Mouse (Mus musculus): ENCODE data around the gene Ccdc12. TPM values are rescaled to one million over a fixed set of nuclear protein-coding genes. Genes with fewer than 3 reads are reported as not detected.

The Ccdc12 gene
- polyA plus RNA-seq, 1 experiment from 2014 or later, result 134 TPM

- H3K4me2 ChIP-seq (ENCODE audit: low read depth), result no peak overlapping the region
- 14% methylated on average over 8 of the region's 8 CpGs for WGBS
- 0 out of 2 replicates have a peak, but pooled peaks cover 2% of the 10 kb centered on the region for H3K36me3 ChIP-seq (ENCODE audit: control insufficient read depth, insufficient read depth, low read length)
- H3K9ac ChIP-seq (ENCODE audit: low read length), result no peak overlapping the region
- peaks cover 24% of the 10 kb centered on the region for H3K4me1 ChIP-seq (ENCODE audit: control insufficient read depth, insufficient read depth, low read length)
- H3K9me3 ChIP-seq (ENCODE audit: control insufficient read depth, low read length), result no peaks in the 10 kb centered on the region
- no peak overlapping the region for H3K27ac ChIP-seq (ENCODE audit: low read depth, low read length)
- peaks cover 12% of the 10 kb centered on the region for H3K27me3 ChIP-seq (ENCODE audit: control insufficient read depth, insufficient read depth, low read length)
- H3K4me3 ChIP-seq (ENCODE audit: low read depth, low read length), result no peak overlapping the region
- no peak for ATAC-seq (ENCODE audit: insufficient read depth, low FRiP score, low TSS enrichment)
- peak; percentile 52 for DNase-seq (ENCODE audit: low spot score)
Observed at GRCm38 (mm10) chr9:110729841-110730240, 73.5 kb downstream of the Ccdc12 start.

GRCm38 (mm10) chr9:110731859-110732258 lies 75.6 kb downstream of the Ccdc12 start:
- no peak for DNase-seq (ENCODE audit: low spot score)
- Histone ChIP-seq H3K9me3 (ENCODE audit: control insufficient read depth, low read length) (no peaks in the 10 kb centered on the region), H3K36me3 (ENCODE audit: control insufficient read depth, insufficient read depth, low read length) (0 out of 2 replicates have a peak, but pooled peaks cover 2% of the 10 kb centered on the region), H3K4me1 (ENCODE audit: control insufficient read depth, insufficient read depth, low read length) (peaks cover 25% of the 10 kb centered on the region), H3K27me3 (ENCODE audit: control insufficient read depth, insufficient read depth, low read length) (peaks cover 11% of the 10 kb centered on the region), H3K4me3 (ENCODE audit: low read depth, low read length) (no peak overlapping the region), H3K27ac (ENCODE audit: low read depth, low read length) (no peak overlapping the region), H3K4me2 (ENCODE audit: low read depth) (no peak overlapping the region; the same call in 1 of the 2 replicates), H3K9ac (ENCODE audit: low read length) (no peak overlapping the region)
- ATAC-seq (ENCODE audit: insufficient read depth, low FRiP score, low TSS enrichment), result 0 out of 2 replicates have a peak, but pooled peaks have one; percentile 8
- 72% methylated on average over 4 of the region's 4 CpGs for WGBS

- Histone ChIP-seq H3K4me1 (ENCODE audit: control insufficient read depth, insufficient read depth, low read length) (peaks cover 25% of the 10 kb centered on the region), H3K27me3 (ENCODE audit: control insufficient read depth, insufficient read depth, low read length) (peaks cover 3% of the 10 kb centered on the region), H3K9me3 (ENCODE audit: control insufficient read depth, low read length) (no peaks in the 10 kb centered on the region), H3K9ac (ENCODE audit: low read length) (peak overlapping the region; percentile 53), H3K36me3 (ENCODE audit: control insufficient read depth, insufficient read depth, low read length) (0 out of 2 replicates have a peak, but pooled peaks cover 2% of the 10 kb centered on the region), H3K4me2 (ENCODE audit: low read depth) (peak overlapping the region; percentile 66), H3K27ac (ENCODE audit: low read depth, low read length) (0 out of 2 replicates have a peak overlapping the region, but pooled peaks have one; percentile 27), H3K4me3 (ENCODE audit: low read depth, low read length) (peak overlapping the region; percentile 26)
- under 1% methylated on average over 26 of the region's 26 CpGs for WGBS
- DNase-seq (ENCODE audit: low spot score), result peak; percentile 89
- ATAC-seq (ENCODE audit: insufficient read depth, low FRiP score, low TSS enrichment), result peak; percentile 82
Observed at GRCm38 (mm10) chr9:110732623-110733022, 76.3 kb downstream of the Ccdc12 start.

- H3K4me3 ChIP-seq (ENCODE audit: low read depth, low read length), result peak overlapping the region; percentile 26
- no peaks in the 10 kb centered on the region for H3K9me3 ChIP-seq (ENCODE audit: control insufficient read depth, low read length)
- DNase-seq (ENCODE audit: low spot score), result no peak
- no peaks in the 10 kb centered on the region for H3K36me3 ChIP-seq (ENCODE audit: control insufficient read depth, insufficient read depth, low read length)
- no peaks in the 10 kb centered on the region for H3K27me3 ChIP-seq (ENCODE audit: control insufficient read depth, insufficient read depth, low read length)
- peak overlapping the region; percentile 53 for H3K9ac ChIP-seq (ENCODE audit: low read length)
- peaks cover 25% of the 10 kb centered on the region for H3K4me1 ChIP-seq (ENCODE audit: control insufficient read depth, insufficient read depth, low read length)
- peak overlapping the region; percentile 66 for H3K4me2 ChIP-seq (ENCODE audit: low read depth)
- ATAC-seq (ENCODE audit: insufficient read depth, low FRiP score, low TSS enrichment), result peak; percentile 18; the same call in 1 of the 2 replicates
- WGBS, result 11% methylated on average over 8 of the region's 8 CpGs
- H3K27ac ChIP-seq (ENCODE audit: low read depth, low read length), result 0 out of 2 replicates have a peak overlapping the region, but pooled peaks have one; percentile 27
Observed at GRCm38 (mm10) chr9:110733102-110733501, 76.8 kb downstream of the Ccdc12 start.

- H3K27me3 ChIP-seq (ENCODE audit: control insufficient read depth, insufficient read depth, low read length), result no peaks in the 10 kb centered on the region
- no peak overlapping the region for H3K4me3 ChIP-seq (ENCODE audit: low read depth, low read length)
Observed at GRCm38 (mm10) chr9:110734154-110734553, 77.9 kb downstream of the Ccdc12 start.

GRCm38 (mm10) chr9:110736362-110736761 lies 80.1 kb downstream of the Ccdc12 start:
- 41% methylated on average over 9 of the region's 9 CpGs for WGBS

More at GRCm38 (mm10) chr9:110734154-110734553, 77.9 kb downstream of the Ccdc12 start:
- Histone ChIP-seq H3K9me3 (ENCODE audit: control insufficient read depth, low read length) (no peaks in the 10 kb centered on the region), H3K36me3 (ENCODE audit: control insufficient read depth, insufficient read depth, low read length) (no peaks in the 10 kb centered on the region), H3K9ac (ENCODE audit: low read length) (no peak overlapping the region), H3K27ac (ENCODE audit: low read depth, low read length) (no peak overlapping the region), H3K4me1 (ENCODE audit: control insufficient read depth, insufficient read depth, low read length) (peaks cover 25% of the 10 kb centered on the region), H3K4me2 (ENCODE audit: low read depth) (no peak overlapping the region)
- DNase-seq (ENCODE audit: low spot score) (no peak), ATAC-seq (ENCODE audit: insufficient read depth, low FRiP score, low TSS enrichment) (no peak)
- whole genome bisulfite sequencing, result 73% methylated on average over 7 of the region's 7 CpGs

GRCm38 (mm10) chr9:110738054-110738453 lies 81.8 kb downstream of the Ccdc12 start:
- no peak overlapping the region for H3K9ac ChIP-seq (ENCODE audit: low read length)
- DNase-seq (ENCODE audit: low spot score), result no peak
- 24% methylated on average over 1 of the region's 1 CpGs for WGBS
- no peaks in the 10 kb centered on the region for H3K27me3 ChIP-seq (ENCODE audit: control insufficient read depth, insufficient read depth, low read length)
- no peak overlapping the region for H3K27ac ChIP-seq (ENCODE audit: low read depth, low read length)
- ATAC-seq (ENCODE audit: insufficient read depth, low FRiP score, low TSS enrichment), result no peak
- peaks cover 17% of the 10 kb centered on the region for H3K4me1 ChIP-seq (ENCODE audit: control insufficient read depth, insufficient read depth, low read length)
- H3K9me3 ChIP-seq (ENCODE audit: control insufficient read depth, low read length), result no peaks in the 10 kb centered on the region
- H3K36me3 ChIP-seq (ENCODE audit: control insufficient read depth, insufficient read depth, low read length), result no peaks in the 10 kb centered on the region
- H3K4me2 ChIP-seq (ENCODE audit: low read depth), result no peak overlapping the region
- H3K4me3 ChIP-seq (ENCODE audit: low read depth, low read length), result no peak overlapping the region

More at GRCm38 (mm10) chr9:110736362-110736761, 80.1 kb downstream of the Ccdc12 start:
- H3K27ac ChIP-seq (ENCODE audit: low read depth, low read length), result no peak overlapping the region
- H3K9ac ChIP-seq (ENCODE audit: low read length), result no peak overlapping the region; the same call in 1 of the 2 replicates
- no peaks in the 10 kb centered on the region for H3K27me3 ChIP-seq (ENCODE audit: control insufficient read depth, insufficient read depth, low read length)
- peaks cover 29% of the 10 kb centered on the region for H3K4me1 ChIP-seq (ENCODE audit: control insufficient read depth, insufficient read depth, low read length)
- no peaks in the 10 kb centered on the region for H3K36me3 ChIP-seq (ENCODE audit: control insufficient read depth, insufficient read depth, low read length)
- H3K9me3 ChIP-seq (ENCODE audit: control insufficient read depth, low read length), result no peaks in the 10 kb centered on the region
- no peak overlapping the region for H3K4me2 ChIP-seq (ENCODE audit: low read depth)
- H3K4me3 ChIP-seq (ENCODE audit: low read depth, low read length), result no peak overlapping the region
- DNase-seq (ENCODE audit: low spot score) (no peak), ATAC-seq (ENCODE audit: insufficient read depth, low FRiP score, low TSS enrichment) (no peak)

GRCm38 (mm10) chr9:110739961-110740360 lies 83.7 kb downstream of the Ccdc12 start:
- DNase-seq (ENCODE audit: low spot score), result no peak
- no peaks in the 10 kb centered on the region for H3K9me3 ChIP-seq (ENCODE audit: control insufficient read depth, low read length)
- no peaks in the 10 kb centered on the region for H3K36me3 ChIP-seq (ENCODE audit: control insufficient read depth, insufficient read depth, low read length)
- WGBS, result 89% methylated on average over 7 of the region's 7 CpGs
- ATAC-seq (ENCODE audit: insufficient read depth, low FRiP score, low TSS enrichment), result no peak
- H3K27ac ChIP-seq (ENCODE audit: low read depth, low read length), result no peak overlapping the region
- H3K4me1 ChIP-seq (ENCODE audit: control insufficient read depth, insufficient read depth, low read length), result peaks cover 13% of the 10 kb centered on the region
- H3K9ac ChIP-seq (ENCODE audit: low read length), result no peak overlapping the region
- H3K4me2 ChIP-seq (ENCODE audit: low read depth), result no peak overlapping the region
- H3K27me3 ChIP-seq (ENCODE audit: control insufficient read depth, insufficient read depth, low read length), result no peaks in the 10 kb centered on the region
- no peak overlapping the region for H3K4me3 ChIP-seq (ENCODE audit: low read depth, low read length)

- DNase-seq (ENCODE audit: low spot score) (no peak), ATAC-seq (ENCODE audit: insufficient read depth, low FRiP score, low TSS enrichment) (no peak)
- Histone ChIP-seq H3K9me3 (ENCODE audit: control insufficient read depth, low read length) (no peaks in the 10 kb centered on the region), H3K4me2 (ENCODE audit: low read depth) (peak within 1 kb of the TSS; percentile 82), H3K27ac (ENCODE audit: low read depth, low read length) (peak within 1 kb of the TSS; percentile 80), H3K4me3 (ENCODE audit: low read depth, low read length) (peak within 1 kb of the TSS; percentile 76), H3K36me3 (ENCODE audit: control insufficient read depth, insufficient read depth, low read length) (no peaks in the 10 kb centered on the region), H3K4me1 (ENCODE audit: control insufficient read depth, insufficient read depth, low read length) (peaks cover 24% of the 10 kb centered on the region), H3K27me3 (ENCODE audit: control insufficient read depth, insufficient read depth, low read length) (no peaks in the 10 kb centered on the region), H3K9ac (ENCODE audit: low read length) (peak within 1 kb of the TSS; percentile 82)
- WGBS, result 2% methylated on average over 17 of the region's 17 CpGs
Observed at GRCm38 (mm10) chr9:110741711-110742294, 85.5 kb downstream of the Ccdc12 start, which contains the start of gene Myl3. Gene Myl3, plus strand, starts transcription at chr9:110741861.

Measured in neural tube, embryonic 11.5 days (tissue).